Mouse (Mus musculus) erythroblast, embryonic 14.5 days (primary cell): ENCODE data around the gene Tm9sf3. TPM values are rescaled to one million over a fixed set of nuclear protein-coding genes. Genes with fewer than 3 reads are reported as not detected.

Source experiments
- H3K27me3 ChIP-seq: 2 replicates; pipeline ENCODE4 v1.6.1; 2012; ENCODE audit warnings: inconsistent platforms; ENCODE audit not compliant: control insufficient read depth
- H3K36me3 ChIP-seq: 2 replicates; pipeline ENCODE4 v1.6.1; 2012; ENCODE audit warnings: mild to moderate bottlenecking, inconsistent platforms; ENCODE audit not compliant: control insufficient read depth
- H3K4me1 ChIP-seq: 2 replicates; pipeline ENCODE4 v1.6.1; 2012; ENCODE audit warnings: inconsistent platforms; ENCODE audit not compliant: control insufficient read depth
- H3K4me3 ChIP-seq: replicated peaks from 2 replicates; pipeline ENCODE3; 2012; ENCODE audit warnings: moderate library complexity, mild to moderate bottlenecking, inconsistent platforms
- H3K9me3 ChIP-seq: 2 replicates; pipeline ENCODE4 v1.6.1; 2012; ENCODE audit warnings: low read length, inconsistent platforms, mixed read lengths; ENCODE audit not compliant: control insufficient read depth
- GATA1 ChIP-seq: IDR thresholded peaks from 2 replicates; pipeline ENCODE4 v1.6.1; 2012; ENCODE audit warnings: low read length, inconsistent platforms, mixed read lengths
- TAL1 ChIP-seq: IDR thresholded peaks from 3 replicates; pipeline ENCODE4 v1.6.1; 2012; ENCODE audit warnings: low read length, inconsistent platforms, mixed read lengths
- polyA plus RNA-seq: library from polyadenylated mRNA; stranded (reverse); fragments of >175 nt; gene quantifications from 2 replicates; pipeline ENCODE4 v1.2.3, GENCODE M21; 2012

Gene Tm9sf3
- polyA plus RNA-seq, 1 experiment: 0.39 TPM

- H3K36me3 ChIP-seq: no peaks in the 10 kb centered on the region; the same call in 1 of the 2 replicates
- peaks cover 7% of the 10 kb centered on the region; the same call in 1 of the 2 replicates for H3K27me3 ChIP-seq
- no peak overlapping the region for H3K4me3 ChIP-seq
- H3K4me1 ChIP-seq: no peaks in the 10 kb centered on the region
- TF ChIP-seq GATA1 (no peak), TAL1 (no peak)
- H3K9me3 ChIP-seq: no peaks in the 10 kb centered on the region
Measured at GRCm38 (mm10) chr19:41270151-41270727, 6.4 kb upstream of the Tm9sf3 start.

- no peak overlapping the region for H3K4me3 ChIP-seq
- H3K4me1 ChIP-seq: peaks cover 26% of the 10 kb centered on the region
- peaks cover 7% of the 10 kb centered on the region; the same call in 1 of the 2 replicates for H3K27me3 ChIP-seq
- TF ChIP-seq TAL1 (no peak), GATA1 (no peak)
- no peaks in the 10 kb centered on the region; the same call in 1 of the 2 replicates for H3K36me3 ChIP-seq
- no peaks in the 10 kb centered on the region for H3K9me3 ChIP-seq
Measured at GRCm38 (mm10) chr19:41266251-41266901, 2.6 kb upstream of the Tm9sf3 start.

- Histone ChIP-seq H3K4me3 (peak overlapping the region; percentile 95), H3K36me3 (peaks cover 4% of the 10 kb centered on the region), H3K9me3 (no peaks in the 10 kb centered on the region), H3K4me1 (peaks cover 35% of the 10 kb centered on the region), H3K27me3 (peaks cover 7% of the 10 kb centered on the region; the same call in 1 of the 2 replicates)
- no peak for TF ChIP-seq GATA1
- TF ChIP-seq TAL1: no peak
Measured at GRCm38 (mm10) chr19:41264331-41264799, 568 bp upstream of the Tm9sf3 start.

GRCm38 (mm10) chr19:41262712-41263629 is 826 bp downstream of the Tm9sf3 start:
- no peaks in the 10 kb centered on the region for H3K9me3 ChIP-seq

GRCm38 (mm10) chr19:41260736-41261135 is 3.1 kb downstream of the Tm9sf3 start:
- Histone ChIP-seq H3K9me3 (no peaks in the 10 kb centered on the region), H3K36me3 (peaks cover 13% of the 10 kb centered on the region), H3K4me1 (peaks cover 42% of the 10 kb centered on the region), H3K27me3 (no peaks in the 10 kb centered on the region), H3K4me3 (no peak overlapping the region)
- TF ChIP-seq GATA1: no peak
- no peak for TF ChIP-seq TAL1

More at GRCm38 (mm10) chr19:41262712-41263629, 826 bp downstream of the Tm9sf3 start:
- H3K36me3 ChIP-seq: peaks cover 4% of the 10 kb centered on the region
- H3K4me1 ChIP-seq: peaks cover 42% of the 10 kb centered on the region
- H3K27me3 ChIP-seq: peaks cover 7% of the 10 kb centered on the region; the same call in 1 of the 2 replicates
- TF ChIP-seq GATA1 (no peak), TAL1 (no peak)
- peak overlapping the region; percentile 95 for H3K4me3 ChIP-seq

- Histone ChIP-seq H3K4me3 (no peak overlapping the region), H3K27me3 (no peaks in the 10 kb centered on the region), H3K4me1 (peaks cover 34% of the 10 kb centered on the region), H3K36me3 (peaks cover 20% of the 10 kb centered on the region), H3K9me3 (no peaks in the 10 kb centered on the region)
- TF ChIP-seq GATA1 (no peak), TAL1 (no peak)
Measured at GRCm38 (mm10) chr19:41259256-41259655, 4.5 kb downstream of the Tm9sf3 start.

- Histone ChIP-seq H3K4me1 (peaks cover 30% of the 10 kb centered on the region), H3K36me3 (peaks cover 21% of the 10 kb centered on the region), H3K9me3 (no peaks in the 10 kb centered on the region), H3K4me3 (no peak overlapping the region), H3K27me3 (no peaks in the 10 kb centered on the region)
- TF ChIP-seq GATA1 (no peak), TAL1 (no peak)
Measured at GRCm38 (mm10) chr19:41258707-41259106, 5.1 kb downstream of the Tm9sf3 start.

- no peak overlapping the region for H3K4me3 ChIP-seq
- TF ChIP-seq TAL1 (no peak), GATA1 (no peak)
- no peaks in the 10 kb centered on the region for H3K9me3 ChIP-seq
- H3K27me3 ChIP-seq: no peaks in the 10 kb centered on the region
- H3K4me1 ChIP-seq: peaks cover 8% of the 10 kb centered on the region
- H3K36me3 ChIP-seq: peaks cover 29% of the 10 kb centered on the region
Measured at GRCm38 (mm10) chr19:41254584-41254983, 9.2 kb downstream of the Tm9sf3 start.
